Mouse (Mus musculus): ENCODE results near the gene Rnf103. TPM values are rescaled to one million over a fixed set of nuclear protein-coding genes. Genes with fewer than 3 reads are reported as not detected.

Rnf103 gene
- total RNA-seq, 4 experiments from 2014 or later = 19.5 to 22.6 (median 21.2) TPM

DNA sequence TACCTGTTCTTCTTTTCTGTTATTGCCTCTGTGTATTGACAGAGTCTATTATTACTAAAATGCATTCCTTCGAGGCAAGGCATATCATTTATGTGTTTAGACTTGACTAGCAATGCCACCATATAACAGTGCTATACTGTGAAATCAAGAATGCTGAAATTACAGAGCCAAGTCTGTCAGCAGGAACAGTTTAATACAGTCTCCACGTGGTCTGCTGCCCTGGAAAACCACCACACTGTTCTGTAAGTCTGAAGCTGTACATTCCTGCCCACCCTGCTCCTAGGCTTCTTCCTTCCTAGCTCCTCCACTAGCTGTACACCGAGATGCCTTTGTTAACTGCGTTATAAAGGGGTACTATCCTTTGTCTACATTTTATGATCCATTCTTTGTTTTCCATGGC is 1.6 kb upstream of the Rnf103 start:
- no peak for DNase-seq (ENCODE audit: low spot score in 2 of 2)

DNA sequence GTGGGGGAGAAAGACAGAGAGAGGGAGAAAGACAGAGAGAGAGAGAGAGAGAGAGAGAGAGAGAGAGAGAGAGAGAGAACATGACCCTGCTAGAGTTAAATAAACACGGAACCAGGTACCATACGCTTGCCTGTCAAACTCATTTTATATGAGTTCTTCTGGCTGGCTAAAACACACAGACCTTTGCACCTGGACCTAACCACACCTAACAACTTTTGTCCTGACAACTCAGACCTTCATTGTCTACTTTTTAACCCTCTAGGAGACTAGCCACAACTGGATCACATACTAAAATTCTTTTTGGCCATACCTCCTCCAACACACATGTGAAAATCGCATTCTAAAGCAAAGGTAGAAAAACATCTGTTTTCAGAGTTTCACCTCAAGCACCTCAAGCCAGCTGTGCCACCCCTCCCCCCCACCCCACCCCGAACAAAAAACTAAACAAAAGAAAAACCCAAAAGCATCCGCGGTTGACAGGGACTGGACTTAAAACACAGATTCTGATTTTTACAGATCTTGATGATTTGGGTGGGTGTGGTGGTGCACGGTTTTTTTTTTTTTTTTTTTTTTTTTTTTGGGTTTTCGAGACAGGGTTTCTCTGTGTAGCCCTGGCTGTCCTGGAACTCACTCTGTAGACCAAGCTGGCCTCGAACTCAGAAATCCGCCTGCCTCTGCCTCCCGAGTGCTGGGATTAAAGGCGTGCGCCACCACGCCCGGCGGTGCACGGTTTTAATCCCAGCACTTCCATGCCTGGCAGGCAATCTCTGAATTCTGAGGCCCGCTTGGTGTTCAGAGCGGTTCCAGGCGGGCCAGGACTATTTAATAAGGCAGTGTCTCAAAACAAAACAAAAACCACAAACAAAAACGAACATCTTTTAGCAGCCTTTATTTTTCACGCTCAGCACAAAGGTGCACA is 679 bp upstream of the Rnf103 start:
- DNase-seq (ENCODE audit: low spot score in 2 of 2) = no peak

DNA sequence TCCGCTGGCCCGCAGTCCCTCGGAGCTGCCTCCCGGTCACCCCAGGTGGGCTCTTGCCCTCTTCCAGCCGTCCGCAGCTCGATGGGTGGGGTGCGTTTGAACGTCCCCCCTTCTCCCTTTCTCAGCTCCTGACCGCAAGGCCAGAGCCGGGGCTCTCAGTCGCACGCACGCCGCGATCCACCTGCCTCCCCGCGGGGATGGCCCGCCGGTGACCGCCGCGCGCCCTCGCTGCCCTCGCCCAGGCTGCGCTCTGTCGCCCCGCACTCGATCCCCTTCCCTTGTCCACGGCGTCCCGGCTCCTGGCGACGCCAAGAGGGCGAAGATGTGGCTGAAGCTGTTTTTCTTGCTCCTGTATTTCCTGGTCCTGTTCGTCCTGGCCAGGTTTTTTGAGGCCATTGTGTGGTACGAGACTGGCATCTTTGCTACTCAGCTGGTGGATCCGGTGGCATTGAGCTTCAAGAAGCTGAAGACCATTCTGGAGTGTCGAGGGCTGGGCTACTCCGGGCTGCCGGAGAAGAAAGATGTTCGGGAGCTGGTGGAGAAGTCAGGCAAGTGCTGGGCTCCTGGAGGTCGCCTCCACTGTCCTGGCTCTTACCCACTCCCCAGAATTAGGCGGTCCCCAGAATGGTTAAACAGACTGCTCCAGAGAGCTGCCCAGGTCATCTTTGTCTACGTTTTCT is 787 bp downstream of the Rnf103 start:
- peak; percentile 11 to 25 for DNase-seq (ENCODE audit: low spot score in 2 of 2)

DNA sequence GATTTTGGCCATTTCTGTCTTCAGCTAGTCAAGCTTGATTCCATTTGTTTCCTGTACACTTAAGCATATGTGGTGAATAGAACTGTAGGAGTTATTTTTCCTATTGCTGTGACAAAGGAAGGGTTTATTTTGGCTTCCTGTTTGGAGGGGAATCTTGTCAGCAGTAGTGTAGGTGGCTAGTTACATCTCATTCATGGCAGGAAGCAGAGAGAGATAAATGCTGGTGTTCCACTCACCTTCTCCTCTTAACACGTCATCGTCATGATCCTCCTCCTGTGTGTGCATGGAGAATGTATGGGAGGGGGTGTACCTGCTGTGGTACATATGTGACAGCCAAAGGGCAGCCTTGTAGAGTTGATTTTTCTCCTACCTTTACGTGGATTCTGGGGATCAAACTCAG is 6.9 kb downstream of the Rnf103 start:
- no peak for DNase-seq (ENCODE audit: low spot score in 2 of 2)

DNA sequence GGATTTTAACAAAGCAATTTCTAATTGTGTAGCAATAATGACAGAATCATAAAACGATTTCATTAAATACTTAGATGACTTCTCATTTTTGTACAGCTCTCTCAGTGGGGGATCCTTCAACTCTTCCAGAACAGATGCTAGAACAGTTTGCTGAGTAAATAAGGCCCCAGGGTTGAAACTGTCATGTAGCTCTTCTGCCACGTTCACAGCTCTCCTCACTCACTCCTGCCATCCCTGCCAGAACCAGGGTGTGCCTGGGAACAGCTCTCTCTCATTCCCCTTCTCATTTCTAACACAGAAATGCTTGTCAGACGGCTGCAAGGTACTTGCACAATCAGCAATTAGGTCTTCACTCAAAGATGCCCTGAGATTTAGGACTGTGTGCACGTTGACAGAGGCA is 9.3 kb downstream of the Rnf103 start:
- no peak for DNase-seq (ENCODE audit: low spot score in 2 of 2)

DNA sequence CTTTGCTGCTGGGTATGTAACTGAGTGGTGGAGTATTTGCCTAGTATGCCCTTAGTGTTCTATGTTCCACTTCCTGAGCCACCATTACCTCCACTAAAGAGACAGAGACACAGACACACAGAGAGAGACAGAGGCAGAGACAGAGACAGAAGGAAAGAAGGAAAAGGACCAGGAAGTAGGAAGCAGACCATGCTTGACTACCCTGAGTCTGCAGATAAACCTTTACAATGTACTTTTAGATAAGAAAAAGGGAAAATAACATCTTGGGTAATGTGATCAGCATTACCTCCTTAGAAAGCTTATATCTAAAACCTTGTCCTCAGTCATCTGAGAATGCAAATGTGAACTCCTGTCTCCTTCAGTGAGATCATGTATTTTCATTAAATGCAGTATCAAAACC is 10.0 kb downstream of the Rnf103 start:
- no peak for DNase-seq (ENCODE audit: low spot score in 2 of 2)

DNA sequence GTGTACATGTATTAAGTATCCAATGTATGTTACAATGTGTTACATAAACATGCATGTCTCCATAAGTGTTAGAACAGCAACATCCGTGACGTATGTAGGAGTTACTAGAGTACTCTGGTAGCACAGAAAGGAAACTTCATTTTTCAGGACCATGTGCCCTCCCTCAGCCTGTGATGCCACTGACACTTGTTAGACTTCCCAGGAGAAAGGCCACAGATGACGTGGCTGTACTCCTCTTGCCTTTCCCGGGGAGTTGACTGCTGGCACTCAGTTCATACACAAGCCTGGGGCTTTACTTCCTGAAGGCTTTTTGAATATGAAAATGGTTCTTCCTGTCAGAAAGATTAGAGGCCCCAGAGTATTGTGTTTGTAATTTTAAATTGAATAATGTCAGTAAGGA is 10.4 kb downstream of the Rnf103 start:
- DNase-seq (ENCODE audit: low spot score in 2 of 2) = no peak

DNA sequence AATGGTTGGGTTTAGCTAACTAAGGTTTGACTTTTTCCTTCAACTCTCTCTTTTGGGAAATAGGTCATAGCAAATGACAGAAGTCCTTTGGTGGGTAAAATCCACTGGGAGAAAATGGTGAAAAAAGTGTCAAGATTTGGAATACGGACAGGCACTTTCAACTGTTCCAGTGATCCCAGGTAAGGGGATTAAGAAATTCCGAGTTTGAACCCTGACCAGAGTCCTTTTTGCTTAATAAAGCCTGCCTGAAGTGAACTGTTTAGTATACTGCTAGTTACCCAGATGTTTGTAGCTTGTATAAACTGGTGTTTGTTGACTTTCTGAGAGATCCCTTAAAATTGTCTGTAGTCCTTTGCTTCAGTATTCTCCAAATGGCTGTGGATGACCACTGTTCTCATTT is 12.0 kb downstream of the Rnf103 start:
- no peak for DNase-seq (ENCODE audit: low spot score in 2 of 2)

DNA sequence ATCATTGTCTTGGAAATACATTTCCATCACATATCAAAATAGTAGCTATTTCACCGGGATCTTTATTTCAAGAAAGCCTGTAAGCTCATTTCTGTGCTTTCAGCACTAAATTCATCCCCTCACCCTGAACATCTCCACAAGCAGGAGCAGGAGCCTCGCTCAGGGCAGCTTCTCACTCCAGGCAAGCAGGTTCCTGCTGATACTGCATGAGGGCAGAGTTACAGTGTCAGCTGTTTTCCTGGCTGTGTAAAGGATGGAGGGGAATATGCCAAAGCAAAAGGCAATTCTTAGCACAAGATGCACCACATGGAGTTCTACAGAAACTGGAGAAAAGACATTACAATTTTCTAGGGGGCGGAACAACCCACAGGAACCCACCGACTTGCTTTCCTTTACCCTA is 25.8 kb downstream of the Rnf103 start:
- no peak for DNase-seq (ENCODE audit: low spot score in 2 of 2)

DNA sequence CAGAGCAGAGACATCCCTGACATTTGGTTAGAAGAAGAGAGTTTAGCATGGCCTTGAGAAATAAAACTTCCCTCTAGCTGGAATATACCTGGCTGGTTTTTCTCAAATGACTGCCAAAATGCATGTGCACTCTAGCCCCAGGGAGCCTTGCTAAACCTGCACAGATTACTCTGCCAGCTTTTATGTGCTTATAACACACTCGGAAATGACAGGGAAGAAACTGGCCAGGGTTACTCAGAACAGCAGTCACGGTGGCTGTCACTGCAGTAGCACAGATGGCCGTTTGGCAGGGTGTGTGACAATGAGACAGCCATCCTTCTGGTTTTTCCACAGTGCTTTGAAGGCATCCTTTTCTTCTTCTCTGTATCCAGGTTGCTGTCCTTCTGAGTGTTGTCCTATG is 31.9 kb downstream of the Rnf103 start:
- no peak for DNase-seq (ENCODE audit: low spot score in 2 of 2)

DNA sequence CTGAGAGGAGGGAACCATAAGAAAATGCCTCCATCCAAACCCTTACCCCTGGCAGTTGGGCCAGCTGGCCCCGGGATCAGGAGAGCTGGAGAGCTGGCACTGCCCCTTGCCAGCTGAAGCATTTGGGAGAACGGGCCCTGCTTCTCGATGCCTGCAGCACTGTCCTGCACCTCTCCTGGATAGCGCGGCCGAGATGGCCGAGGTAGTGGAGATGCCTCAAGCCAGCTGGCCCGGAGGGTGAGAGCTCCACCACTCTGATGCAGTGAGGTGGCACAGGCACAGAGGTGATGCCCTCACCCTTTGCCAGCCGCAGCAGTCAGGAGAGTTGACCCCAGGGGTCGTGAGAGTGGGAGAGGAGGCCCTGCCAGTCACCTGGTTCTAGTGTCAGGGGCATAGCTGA is 33.4 kb downstream of the Rnf103 start:
- DNase-seq (ENCODE audit: low spot score in 2 of 2) = no peak

DNA sequence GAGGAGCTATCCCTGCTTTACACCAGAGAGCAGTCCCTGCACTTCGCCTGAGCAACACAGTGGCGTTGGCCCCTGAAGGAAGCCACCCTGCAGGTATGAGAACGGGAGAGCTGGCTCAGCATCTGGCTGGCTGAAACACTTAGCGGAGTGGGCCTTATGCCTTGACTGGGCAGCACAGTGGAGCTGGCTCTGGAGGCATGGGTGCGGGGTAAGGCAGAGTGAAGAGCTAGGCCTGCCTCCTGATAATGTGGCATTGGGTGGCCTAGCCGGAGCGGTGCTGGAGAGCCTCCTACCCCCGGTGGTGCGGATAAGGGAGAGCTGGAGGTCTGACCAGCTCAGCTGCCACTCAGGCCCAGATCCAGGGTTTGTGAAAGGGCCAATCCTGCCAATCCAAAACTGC is 34.1 kb downstream of the Rnf103 start:
- DNase-seq (ENCODE audit: low spot score in 2 of 2) = no peak

DNA sequence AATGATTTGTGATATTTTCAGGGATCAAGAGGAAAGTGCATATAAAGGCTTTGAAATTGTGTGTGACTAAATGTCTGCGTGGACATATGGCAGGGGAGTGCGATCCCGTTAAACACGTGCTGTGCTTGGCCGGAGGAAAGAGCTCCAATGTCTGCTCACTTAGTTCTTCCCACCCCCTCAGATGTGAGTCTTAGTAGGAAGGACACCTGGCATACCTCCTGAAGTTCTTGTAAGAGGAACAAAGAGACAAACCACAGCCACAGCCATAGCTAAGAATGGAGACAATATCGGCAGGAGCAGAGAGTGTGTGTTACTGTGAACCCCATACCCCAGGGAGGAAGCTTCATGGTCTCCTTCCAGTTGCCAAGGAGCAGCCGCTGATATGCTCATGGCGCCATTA is 36.5 kb downstream of the Rnf103 start:
- no peak for DNase-seq (ENCODE audit: low spot score in 2 of 2)

DNA sequence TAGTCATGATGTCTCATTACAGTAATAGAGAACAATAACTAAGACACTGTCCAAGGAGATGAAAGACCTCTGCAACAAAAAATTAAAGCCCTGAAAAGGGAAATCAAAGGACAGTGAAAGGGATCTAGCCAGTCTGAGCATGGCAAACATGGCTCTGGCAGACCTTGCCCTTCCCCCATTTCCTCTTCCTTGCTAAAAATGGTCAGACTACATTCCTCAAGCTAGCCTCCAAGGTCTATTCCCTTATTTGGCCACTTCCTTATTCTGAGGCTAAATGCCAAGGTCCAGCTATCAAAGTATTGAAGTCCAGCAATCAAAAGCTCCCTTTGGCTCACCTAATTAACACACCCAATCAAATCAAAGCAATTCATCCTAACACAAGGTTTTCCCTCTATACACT is 43.6 kb downstream of the Rnf103 start:
- no peak for DNase-seq (ENCODE audit: low spot score in 2 of 2)

DNA sequence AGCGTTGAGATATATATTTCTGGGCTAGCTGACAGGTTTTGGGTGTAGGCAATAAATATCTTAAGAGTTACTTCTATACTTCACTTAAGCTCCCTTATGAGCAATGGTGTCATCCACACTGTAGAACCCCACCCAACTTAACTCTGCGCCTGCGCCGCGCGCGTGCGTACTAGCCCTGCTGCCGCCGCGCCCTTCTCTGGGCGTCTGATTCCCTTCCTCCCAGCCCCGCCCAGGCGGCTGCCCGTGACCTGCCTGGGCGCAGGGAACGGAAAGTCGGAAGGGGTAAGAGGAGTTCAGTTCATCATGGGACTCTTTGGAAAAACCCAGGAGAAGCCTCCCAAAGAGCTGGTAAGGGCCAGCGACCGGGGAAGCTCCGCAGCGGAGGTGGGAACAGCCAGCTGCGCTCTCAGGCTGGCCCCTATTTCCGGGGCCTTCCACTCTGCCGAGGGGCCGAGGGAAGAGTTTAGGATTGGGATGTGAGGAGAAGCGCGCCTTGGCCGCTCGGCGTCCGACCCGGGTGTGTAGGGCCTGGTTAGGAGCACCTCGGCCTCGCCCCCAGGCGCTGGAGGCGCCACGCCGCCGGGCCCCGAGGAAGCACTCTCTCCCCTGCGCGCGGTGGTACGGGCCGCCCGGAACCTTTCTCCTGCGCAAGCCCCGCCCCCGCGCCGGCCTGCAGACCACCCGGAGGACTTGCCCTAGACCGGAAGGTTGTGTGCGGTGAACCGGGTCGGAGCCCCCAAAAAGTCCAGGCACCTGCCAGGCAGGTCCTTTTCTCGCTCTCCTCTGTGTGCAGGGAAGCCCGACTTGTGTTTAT is 50.2 kb downstream of the Rnf103 start, which contains the start of gene Chmp3:
Chmp3 (plus strand) TSS at position 112 of the 814 bp plus-strand sequence.
- DNase-seq (ENCODE audit: low spot score in 2 of 2) = peak; percentile 93 to 95

DNA sequence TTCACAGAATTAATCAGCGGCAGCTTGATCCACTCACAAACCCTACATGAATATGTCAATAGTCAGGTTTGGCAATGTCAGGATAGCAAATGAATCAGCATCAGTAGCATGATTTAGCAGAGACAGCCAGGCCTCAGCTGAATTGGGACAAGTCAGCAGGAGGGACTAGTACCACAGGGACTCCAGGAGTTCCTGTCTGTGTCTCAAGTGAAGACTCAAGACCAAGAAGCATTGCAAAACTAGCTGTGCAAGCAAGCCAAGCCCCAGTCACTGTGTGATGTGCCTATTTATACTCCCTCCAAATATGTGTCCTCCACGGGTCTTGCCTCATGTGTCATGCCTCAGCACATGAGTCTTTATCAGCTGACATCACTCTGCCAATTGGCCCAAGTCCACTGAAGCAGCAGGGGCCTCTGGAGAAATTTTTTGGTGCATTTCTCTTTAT is 61.8 kb downstream of the Rnf103 start:
- DNase-seq (ENCODE audit: low spot score in 2 of 2) = peak in 1 of 2 experiments; percentile 8

DNA sequence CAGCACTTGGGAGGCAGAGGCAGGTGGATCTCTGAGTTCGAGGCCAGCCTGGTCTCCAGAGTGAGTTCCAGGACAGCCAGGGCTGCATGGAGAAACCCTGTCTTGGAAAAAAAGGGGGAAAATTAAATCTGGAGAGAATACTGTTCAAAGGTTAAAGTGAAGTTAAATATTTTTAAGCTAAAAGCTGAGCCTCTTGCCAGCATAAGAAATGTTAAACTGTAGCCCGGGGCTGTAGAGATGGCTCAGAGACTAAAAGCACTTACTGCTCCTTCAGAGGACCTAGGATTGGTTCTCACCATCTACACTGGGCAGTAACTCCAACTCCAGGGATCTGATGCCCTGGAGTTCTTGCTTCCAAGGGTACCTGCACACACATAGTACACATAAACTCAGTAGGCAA is 63.1 kb downstream of the Rnf103 start:
- no peak for DNase-seq (ENCODE audit: low spot score in 2 of 2)

Other genes starting within 250 kb of the Rnf103 start
- 10 to 100 TPM; 25.0 to 34.8 (median 27.7) TPM for gene Krcc1, start 222.2 kb upstream of the Rnf103 start, total RNA-seq (2022)
- gene Smyd1, start 171.7 kb upstream of the Rnf103 start, total RNA-seq (2022) = 100 to 1,000 TPM; 334 to 392 (median 347) TPM
- gene Cd8b1, start 171.1 kb upstream of the Rnf103 start, total RNA-seq (2022) = not detected
- not detected for gene Cd8a, start 120.5 kb upstream of the Rnf103 start, total RNA-seq (2022)
- 100 to 1,000 TPM; 137 to 183 (median 144) TPM for gene Rmnd5a, start 53.3 kb upstream of the Rnf103 start, total RNA-seq (2022)
- gene Chmp3, start 49.9 kb downstream of the Rnf103 start, total RNA-seq (2022) = 10 to 100 TPM; 30.4 to 39.8 (median 38.9) TPM
- 10 to 100 TPM in 2 of 4 experiments, 1 to 10 TPM in 2; 8.8 to 13.2 (median 10.2) TPM for gene Kdm3a, start 139.1 kb downstream of the Rnf103 start, total RNA-seq (2022)
- gene Reep1, start 213.7 kb downstream of the Rnf103 start, total RNA-seq (2022) = 10 to 100 TPM; 58.1 to 89.1 (median 69.7) TPM

All from gastrocnemius, adult 8-10 months (tissue).